Mouse (Mus musculus) gastrocnemius, adult 2 months (tissue): ENCODE measurements at regions not wholly inside any gene's neighbourhood (a gene's known extent, or its start where the extent isn't known, plus 50 kb on each side); places are given as distances from the start of the nearest gene placed in this dataset.
A peak's percentile ranks its signal among the peaks of the same experiment; 100 is the strongest.

ENCODE experiments used
- DNase-seq: peaks from one replicate; pipeline ENCODE4 v3.0.0; 2022
- H3K27ac ChIP-seq: fragments of 200-600 bp; 2 replicates; pipeline ENCODE4 v1.8.1; 2022; ENCODE audit warnings: mild to moderate bottlenecking
- H3K4me3 ChIP-seq: fragments of 200-600 bp; 2 replicates; pipeline ENCODE4 v1.8.1; 2022; ENCODE audit warnings: mild to moderate bottlenecking, moderate library complexity
- CTCF ChIP-seq: fragments of 200-600 bp; IDR thresholded peaks from 2 replicates; pipeline ENCODE4 v1.8.1; 2022; ENCODE audit warnings: antibody characterized with exemption, mild to moderate bottlenecking, moderate library complexity
- intact Hi-C: fragments of 180-260 bp; cut with DNase I; formaldehyde crosslinking; loops from one replicate; pipeline ENCODE4 v1.15.1; 2025

GRCm38 (mm10) chr1:121096551-121097550 lies 235.5 kb downstream of the Insig2 start:
- peak overlapping the region; percentile 68 for H3K27ac ChIP-seq
- no peak for TF ChIP-seq CTCF
- peak; percentile 19 for DNase-seq
- intact Hi-C loops = no loop called here
- H3K4me3 ChIP-seq = peak overlapping the region; percentile 73

- intact Hi-C loops = no loop called here
- Histone ChIP-seq H3K27ac (no peak overlapping the region), H3K4me3 (no peak overlapping the region)
- no peak for TF ChIP-seq CTCF
- DNase-seq = peak; percentile 45
These were observed 220.5 kb downstream of the Insig2 start for GRCm38 (mm10) chr1:121111776-121112344.

DNA sequence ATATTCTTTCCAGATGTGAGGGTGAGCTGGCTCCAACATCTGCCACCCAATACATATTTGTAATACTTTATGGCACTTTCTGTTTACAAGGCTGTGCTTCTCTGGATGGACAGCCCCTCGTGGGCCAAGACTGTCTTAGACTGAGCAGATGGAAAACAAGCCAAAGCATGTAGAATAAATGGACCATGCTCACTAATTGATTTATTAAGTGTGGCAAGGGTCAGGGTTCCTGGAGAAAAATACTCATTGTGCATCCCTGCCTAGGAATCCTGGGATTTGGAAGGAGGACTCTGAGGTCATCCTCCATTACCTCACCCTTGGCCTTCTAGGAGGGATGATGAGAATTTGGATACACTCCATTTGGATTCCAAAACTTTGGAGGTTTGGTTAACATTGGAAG lies 219.9 kb downstream of the Insig2 start:
- intact Hi-C loops = no loop called here
- no peak for DNase-seq
- Histone ChIP-seq H3K4me3 (no peak overlapping the region), H3K27ac (no peak overlapping the region)
- TF ChIP-seq CTCF = no peak

GRCm38 (mm10) chr1:121116626-121117025 lies 215.8 kb downstream of the Insig2 start:
- H3K27ac ChIP-seq = no peak overlapping the region
- no peak for DNase-seq
- intact Hi-C loops = no loop called here
- H3K4me3 ChIP-seq = no peak overlapping the region
- no peak for TF ChIP-seq CTCF

GRCm38 (mm10) chr1:121123436-121123835 lies 209.0 kb downstream of the Insig2 start:
- Histone ChIP-seq H3K4me3 (no peak overlapping the region), H3K27ac (no peak overlapping the region)
- intact Hi-C loops = no loop called here
- no peak for TF ChIP-seq CTCF
- DNase-seq = no peak

GRCm38 (mm10) chr1:121136284-121136683 lies 196.1 kb downstream of the Insig2 start:
- H3K27ac ChIP-seq = no peak overlapping the region
- TF ChIP-seq CTCF = no peak
- intact Hi-C loops = no loop called here
- no peak for DNase-seq
- no peak overlapping the region for H3K4me3 ChIP-seq

- no peak overlapping the region for H3K27ac ChIP-seq
- TF ChIP-seq CTCF = no peak
- intact Hi-C loops = no loop called here
- H3K4me3 ChIP-seq = no peak overlapping the region
- DNase-seq = no peak
These were observed 195.5 kb downstream of the Insig2 start for GRCm38 (mm10) chr1:121136846-121137245.

DNA sequence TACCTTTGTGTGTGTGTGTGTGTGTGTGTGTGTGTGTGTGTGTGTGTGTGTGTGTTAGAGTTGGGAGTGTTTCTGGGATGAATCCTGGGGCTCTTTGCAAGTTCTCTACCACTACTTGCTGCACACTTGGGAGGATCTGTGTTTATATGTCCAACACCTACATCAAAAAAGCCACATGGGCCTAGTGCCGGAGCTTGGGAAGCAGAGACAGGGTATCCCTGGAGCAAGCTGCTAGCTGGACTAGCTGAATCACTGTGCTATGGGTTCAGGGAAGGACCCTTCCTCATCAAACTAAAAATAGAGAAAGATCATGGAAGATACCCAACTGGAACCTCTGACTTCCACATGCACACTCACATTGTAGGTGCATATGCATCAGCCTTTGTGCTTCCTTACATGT lies 187.4 kb downstream of the Insig2 start:
- TF ChIP-seq CTCF = no peak
- no peak overlapping the region for H3K4me3 ChIP-seq
- no peak overlapping the region for H3K27ac ChIP-seq
- DNase-seq = no peak
- intact Hi-C loops = no loop called here

- no peak overlapping the region for H3K27ac ChIP-seq
- peak; percentile 50 for DNase-seq
- TF ChIP-seq CTCF = no peak
- intact Hi-C loops = no loop called here
- no peak overlapping the region for H3K4me3 ChIP-seq
These were observed 178.9 kb downstream of the Insig2 start for GRCm38 (mm10) chr1:121153476-121153875.

DNA sequence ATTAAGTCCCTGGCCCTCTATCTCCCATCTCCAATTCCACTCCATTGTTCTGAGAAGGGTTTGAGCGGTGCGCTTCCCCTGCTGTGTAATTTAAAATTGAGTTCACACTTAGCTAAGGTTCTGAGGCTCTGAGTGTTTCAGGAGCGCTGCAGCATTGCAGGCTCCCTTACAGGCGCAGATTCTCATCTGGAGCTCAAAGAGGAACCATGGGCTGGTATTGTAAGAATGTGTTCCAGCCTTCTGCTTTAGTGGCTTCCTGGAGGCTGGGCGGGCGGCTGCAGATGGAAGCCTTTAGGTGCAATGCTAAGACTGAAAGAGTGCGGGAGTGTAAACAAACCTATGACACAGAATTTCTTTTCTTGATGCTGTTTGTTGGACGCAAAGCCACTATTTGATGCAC lies 177.8 kb downstream of the Insig2 start:
- H3K27ac ChIP-seq = no peak overlapping the region
- DNase-seq = no peak
- TF ChIP-seq CTCF = no peak
- H3K4me3 ChIP-seq = no peak overlapping the region
- intact Hi-C loops = no loop called here

DNA sequence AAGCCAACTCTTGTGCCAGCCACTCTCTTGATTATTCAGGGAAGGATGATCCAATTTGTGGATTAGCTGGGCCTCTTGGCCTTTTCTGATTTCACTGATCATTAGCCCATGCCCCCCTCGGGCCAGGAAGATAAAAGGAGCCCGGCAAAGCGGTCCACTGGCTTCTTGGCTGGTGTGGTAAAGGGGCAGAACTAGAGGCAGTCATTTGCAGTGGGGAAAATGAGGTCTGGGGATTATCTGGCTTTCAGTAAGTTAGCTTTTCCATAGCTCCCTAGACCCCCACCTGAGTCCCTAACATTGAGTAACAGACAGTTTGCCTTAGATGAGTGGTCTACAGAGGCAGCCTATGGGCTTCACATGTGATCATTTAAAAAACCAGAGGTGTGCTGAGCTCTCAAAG lies 163.7 kb downstream of the Insig2 start:
- DNase-seq = no peak
- intact Hi-C loops = no loop called here
- no peak for TF ChIP-seq CTCF
- no peak overlapping the region for H3K27ac ChIP-seq
- H3K4me3 ChIP-seq = no peak overlapping the region

- H3K4me3 ChIP-seq = no peak overlapping the region
- no peak overlapping the region for H3K27ac ChIP-seq
- TF ChIP-seq CTCF = no peak
- no peak for DNase-seq
- intact Hi-C loops = no loop called here
These were observed 155.8 kb downstream of the Insig2 start for GRCm38 (mm10) chr1:121176541-121176940.

GRCm38 (mm10) chr1:121177136-121177907 lies 155.1 kb downstream of the Insig2 start:
- DNase-seq = no peak
- TF ChIP-seq CTCF = no peak
- Histone ChIP-seq H3K27ac (no peak overlapping the region), H3K4me3 (peak overlapping the region; percentile 68)
- intact Hi-C loops = no loop called here
